Mouse (Mus musculus) CD4-positive, CD25-positive, alpha-beta regulatory T cell, adult 4 months (primary cell): ENCODE data around the gene Negr1. TPM values are rescaled to one million over a fixed set of nuclear protein-coding genes. Genes with fewer than 3 reads are reported as not detected.

Experiments used
- ATAC-seq: one replicate; pipeline ENCODE4 v1.8.0; 2017
- polyA plus RNA-seq, 2 experiments: library from polyadenylated mRNA; unstranded; fragments of 100-300 nt; shearing (Covaris generic); gene quantifications; one replicate each; pipeline ENCODE4 v1.2.1; 2017

Negr1 gene
- not detected for polyA plus RNA-seq

GRCm38 (mm10) chr3:156561524-156562423 is at the start of gene Negr1:
Gene Negr1, plus strand, starts transcription at chr3:156561794.
- no peak for ATAC-seq

GRCm38 (mm10) chr3:156526461-156526933 is 35.1 kb upstream of the Negr1 start:
- no peak for ATAC-seq

GRCm38 (mm10) chr3:156527231-156527995 is 34.2 kb upstream of the Negr1 start:
- ATAC-seq = no peak

DNA sequence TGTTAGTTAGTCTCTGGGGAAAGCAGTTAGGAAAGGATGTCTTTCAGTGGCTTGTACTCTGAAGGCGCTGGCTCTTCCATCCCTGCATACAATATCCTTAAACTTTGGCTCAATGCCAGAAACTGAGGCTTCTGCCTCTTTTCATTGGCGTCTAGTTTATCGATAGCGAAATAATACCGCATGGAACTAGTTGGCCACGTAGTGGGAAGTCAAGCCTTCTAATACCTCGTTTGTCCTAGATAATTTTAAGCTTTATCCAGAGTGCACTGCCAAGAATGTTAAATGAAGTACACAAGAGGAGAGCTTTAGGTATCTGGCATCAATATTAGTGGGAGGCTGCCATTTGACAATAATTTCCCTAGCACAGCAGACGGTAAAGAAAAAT is 2.2 kb upstream of the Negr1 start:
- ATAC-seq = no peak

- no peak for ATAC-seq
Measured at GRCm38 (mm10) chr3:156559826-156560471, 1.6 kb upstream of the Negr1 start.

DNA sequence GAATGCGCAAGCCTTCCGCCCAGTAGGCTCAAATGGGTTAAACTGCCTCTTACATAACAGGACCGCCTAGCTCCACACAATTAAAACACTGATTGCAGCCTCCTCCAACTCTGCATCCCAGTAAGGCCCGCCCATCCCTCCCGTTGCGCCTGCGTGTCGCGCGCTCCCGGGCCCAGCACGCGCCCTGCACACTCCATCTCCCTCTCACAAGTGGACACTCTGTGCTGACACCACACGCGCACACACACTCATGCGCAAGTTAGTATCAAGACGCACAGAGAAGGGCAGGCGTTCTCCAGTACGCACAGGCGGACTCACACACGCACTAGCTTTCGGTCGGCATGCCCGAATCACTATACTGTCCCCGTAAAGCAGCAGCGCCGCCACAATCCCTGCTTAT is 828 bp upstream of the Negr1 start:
- ATAC-seq = no peak

- no peak for ATAC-seq
Measured at GRCm38 (mm10) chr3:156562424-156562785, 811 bp downstream of the Negr1 start.

DNA sequence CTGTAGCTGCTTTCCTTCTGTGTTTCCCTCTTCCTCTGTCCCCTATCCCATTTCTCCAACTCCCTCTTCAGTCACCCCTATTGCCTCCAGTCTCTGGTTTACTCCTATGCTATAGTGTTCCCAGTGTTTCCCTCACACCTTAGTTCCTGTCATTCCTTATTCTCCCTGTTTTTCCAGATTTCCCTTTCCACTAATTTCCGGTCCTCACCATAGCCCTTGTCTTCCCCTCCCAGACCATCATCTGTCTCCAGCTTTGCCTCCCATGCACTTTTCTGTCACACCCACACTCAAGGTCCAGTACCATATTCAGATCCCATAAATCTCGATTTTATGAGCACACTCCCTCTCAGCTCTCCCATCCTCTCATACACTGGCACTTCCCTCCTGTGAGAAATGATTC is 1.2 kb downstream of the Negr1 start:
- ATAC-seq = no peak

- no peak for ATAC-seq
Measured at GRCm38 (mm10) chr3:156563353-156563752, 1.8 kb downstream of the Negr1 start.

- ATAC-seq = no peak
Measured at GRCm38 (mm10) chr3:156573465-156573864, 11.9 kb downstream of the Negr1 start.

GRCm38 (mm10) chr3:156576292-156576691 is 14.7 kb downstream of the Negr1 start:
- no peak for ATAC-seq

- no peak for ATAC-seq
Measured at GRCm38 (mm10) chr3:156590612-156591011, 29.0 kb downstream of the Negr1 start.

DNA sequence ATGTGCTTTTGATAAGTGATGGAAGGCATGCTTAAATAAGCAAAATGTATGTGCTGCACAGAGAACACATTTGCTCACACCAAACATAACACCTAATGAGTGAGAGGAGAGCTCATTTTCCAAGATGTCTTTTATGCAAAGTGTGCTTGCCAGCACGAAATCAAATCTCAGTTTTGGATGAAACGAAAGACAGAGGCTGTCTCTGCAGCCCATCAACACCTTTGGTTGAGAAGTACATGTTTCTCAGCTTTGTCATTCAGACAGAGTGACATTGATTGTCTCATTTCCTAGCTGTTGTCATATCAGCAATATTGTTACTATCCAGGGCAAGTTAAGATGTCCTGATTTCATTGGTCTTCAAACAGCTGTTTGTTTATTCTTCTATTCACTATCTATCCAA is 29.5 kb downstream of the Negr1 start:
- no peak for ATAC-seq

DNA sequence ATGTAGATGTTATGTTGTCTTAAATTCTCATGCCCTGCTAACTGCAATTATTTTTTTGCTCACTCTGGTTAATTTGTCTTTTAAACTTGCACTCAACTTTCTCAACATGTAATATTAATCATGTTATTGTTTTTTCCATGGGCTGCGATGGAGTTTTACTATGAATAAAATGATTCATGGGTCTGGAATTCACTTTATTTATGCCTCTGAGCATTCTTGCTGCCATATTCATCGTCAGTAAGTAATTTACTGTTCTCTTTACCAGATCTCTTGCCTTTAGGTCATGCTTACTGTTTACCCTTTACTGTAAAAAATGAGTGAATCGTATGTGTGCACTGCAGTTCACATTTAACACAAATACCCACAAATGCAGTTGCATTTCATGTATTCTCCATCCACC is 45.3 kb downstream of the Negr1 start:
- ATAC-seq = no peak

GRCm38 (mm10) chr3:156619921-156620320 is 58.3 kb downstream of the Negr1 start:
- ATAC-seq = no peak

- no peak for ATAC-seq
Measured at GRCm38 (mm10) chr3:156628594-156628993, 67.0 kb downstream of the Negr1 start.

- no peak for ATAC-seq
Measured at GRCm38 (mm10) chr3:156632942-156633341, 71.3 kb downstream of the Negr1 start.

DNA sequence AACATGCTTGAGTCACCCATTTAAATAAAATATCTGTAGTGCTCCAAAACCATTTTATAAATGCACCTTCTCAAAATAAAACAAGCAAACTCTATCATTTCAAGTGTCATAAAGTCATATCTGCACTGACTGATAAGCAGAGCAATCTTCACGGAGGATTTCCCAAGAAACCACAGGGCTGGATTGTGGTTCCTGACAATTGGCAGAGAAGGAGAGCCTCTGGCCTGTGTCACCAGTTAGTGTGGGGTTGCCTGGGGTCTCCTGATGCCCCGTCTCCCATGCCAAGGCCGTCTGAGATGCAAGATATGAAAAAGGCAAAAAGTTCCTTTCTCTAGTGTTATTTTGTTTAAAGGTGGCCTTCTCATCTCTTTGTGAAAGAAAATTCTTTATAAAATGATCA is 77.8 kb downstream of the Negr1 start:
- ATAC-seq = no peak

GRCm38 (mm10) chr3:156643710-156644363 is 82.2 kb downstream of the Negr1 start:
- ATAC-seq = peak; percentile 63

- ATAC-seq = no peak
Measured at GRCm38 (mm10) chr3:156648378-156648777, 86.8 kb downstream of the Negr1 start.

DNA sequence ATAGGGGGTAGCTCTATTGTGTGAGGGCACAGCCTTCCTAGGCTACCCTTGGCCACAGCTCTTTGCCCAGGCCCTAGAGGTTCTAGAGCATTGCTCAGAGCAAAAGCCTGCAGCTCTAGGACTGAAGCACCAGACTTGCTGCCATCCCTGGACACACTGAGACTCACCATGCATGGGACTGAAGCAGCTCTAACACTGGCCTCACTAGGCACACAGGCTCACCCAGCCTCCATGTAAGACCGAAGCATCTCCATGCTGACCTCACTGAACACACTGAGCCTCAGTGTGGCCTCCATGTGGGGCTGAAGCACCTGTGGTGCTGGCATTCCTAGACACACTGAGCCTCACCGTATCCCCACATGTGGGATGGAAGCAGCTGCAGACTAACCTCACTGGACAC is 101.0 kb downstream of the Negr1 start:
- no peak for ATAC-seq

- ATAC-seq = no peak
Measured at GRCm38 (mm10) chr3:156672560-156672959, 111.0 kb downstream of the Negr1 start.
